Mouse (Mus musculus) kidney, postnatal 0 days (tissue): Measurements from ENCODE around the gene Zfp839. TPM values are rescaled to one million over a fixed set of nuclear protein-coding genes. Genes with fewer than 3 reads are reported as not detected.

Experiments used
- ATAC-seq: fragments of 200-750 bp; cut with Nextera tagmentation; replicated peaks from 2 replicates; pipeline ENCODE4 v1.8.0; 2017; ENCODE audit warnings: low read depth, moderate number of reproducible peaks, moderate TSS enrichment, moderate library complexity; ENCODE audit not compliant: low FRiP score
- DNase-seq: peaks from one replicate; pipeline ENCODE4 v3.0.0-alpha.2; 2016; ENCODE audit warnings: low spot score
- H3K27ac ChIP-seq: fragments of 300-500 bp; sonication (generic); 2 replicates; pipeline ENCODE4 v1.5.1; 2014; ENCODE audit warnings: mild to moderate bottlenecking
- H3K27me3 ChIP-seq: fragments of 300-500 bp; sonication (generic); 2 replicates; pipeline ENCODE4 v1.6.1; 2014; ENCODE audit warnings: low read length, mixed read lengths; ENCODE audit not compliant: insufficient read depth
- H3K36me3 ChIP-seq: fragments of 300-500 bp; sonication (generic); 2 replicates; pipeline ENCODE4 v1.6.1; 2014; ENCODE audit warnings: low read length, mixed read lengths; ENCODE audit not compliant: insufficient read depth
- H3K4me1 ChIP-seq: fragments of 300-500 bp; sonication (generic); replicated peaks from 2 replicates; pipeline ENCODE4 v1.6.1; 2014; ENCODE audit warnings: antibody characterized with exemption, low read length, mixed read lengths; ENCODE audit not compliant: insufficient read depth
- H3K4me2 ChIP-seq: fragments of 300-500 bp; sonication (generic); 2 replicates; pipeline ENCODE4 v1.6.1; 2014; ENCODE audit warnings: mild to moderate bottlenecking, low read length, moderate library complexity, mixed read lengths
- H3K4me3 ChIP-seq: fragments of 300-500 bp; sonication (generic); replicated peaks from 2 replicates; pipeline ENCODE4 v1.5.1; 2014; ENCODE audit warnings: low read depth, low read length
- H3K9ac ChIP-seq: fragments of 300-500 bp; sonication (generic); 2 replicates; pipeline ENCODE4 v1.6.1; 2014; ENCODE audit warnings: low read depth, low read length
- H3K9me3 ChIP-seq: fragments of 300-500 bp; sonication (generic); replicated peaks from 2 replicates; pipeline ENCODE4 v1.6.1; 2016; ENCODE audit warnings: low read length, inconsistent platforms, mixed read lengths
- CTCF ChIP-seq: IDR thresholded peaks from 2 replicates; pipeline ENCODE4 v1.5.1; 2016; ENCODE audit warnings: antibody characterized with exemption, low read depth, mild to moderate bottlenecking, moderate library complexity
- WGBS: fragments of 180-500 bp; shearing (Covaris S2); extraction: QIAGEN DNeasy Blood & Tissue Kit; methylation state at CpG from one replicate; pipeline ENCODE4 v1.1.7; 2014; 5-methylcytosine and 5-hydroxymethylcytosine counted together
- polyA plus RNA-seq: library from polyadenylated mRNA; unstranded; fragments of >200 nt; fragmentation: Nextera tagmentation; extraction: Ambion mirVana; gene quantifications from 2 replicates; pipeline ENCODE4 v1.2.1, GENCODE M21; 2015

Zfp839 gene
- polyA plus RNA-seq, 1 experiment from 2014 or later: 2.2 TPM

- ATAC-seq (no peak), DNase-seq (no peak)
- no peak overlapping the region for H3K27ac ChIP-seq
- H3K9me3 ChIP-seq: no peaks in the 10 kb centered on the region
- H3K9ac ChIP-seq: no peak overlapping the region
- H3K27me3 ChIP-seq: no peaks in the 10 kb centered on the region
- H3K4me2 ChIP-seq: no peak overlapping the region
- WGBS: 77% methylated on average over 9 of the region's 9 CpGs
- H3K4me3 ChIP-seq: no peak overlapping the region
- H3K36me3 ChIP-seq: peaks cover 17% of the 10 kb centered on the region
- no peaks in the 10 kb centered on the region for H3K4me1 ChIP-seq
- TF ChIP-seq CTCF: no peak
These were observed 65.7 kb downstream of the Zfp839 start for GRCm38 (mm10) chr12:110915761-110916160.

Other genes starting within 250 kb of the Zfp839 start
- gene Dync1h1, start 248.8 kb upstream of the Zfp839 start, polyA plus RNA-seq: 33.2 and 38.1 TPM in 2 replicates
- not detected in 2 replicates for gene 1700001K19Rik, start 167.6 kb upstream of the Zfp839 start, polyA plus RNA-seq
- 485 and 487 TPM in 2 replicates for gene Hsp90aa1, start 147.5 kb upstream of the Zfp839 start, polyA plus RNA-seq
- 18.6 and 20.7 TPM in 2 replicates for gene Wdr20, start 112.3 kb upstream of the Zfp839 start, polyA plus RNA-seq
- 8.9 and 9.6 TPM in 2 replicates for gene Mok, start 9.3 kb upstream of the Zfp839 start, polyA plus RNA-seq
- gene Cinp, start 38.9 kb downstream of the Zfp839 start, polyA plus RNA-seq: 59.0 and 59.2 TPM in 2 replicates
- 1.8 and 2.0 TPM in 2 replicates for gene Tecpr2, start 39.0 kb downstream of the Zfp839 start, polyA plus RNA-seq
- 19.5 and 19.9 TPM in 2 replicates for gene Ankrd9, start 128.8 kb downstream of the Zfp839 start, polyA plus RNA-seq
- gene Rcor1, start 189.1 kb downstream of the Zfp839 start, polyA plus RNA-seq: 9.9 and 10.1 TPM in 2 replicates